Mouse (Mus musculus): ENCODE measurements around the gene Ext2. TPM values are rescaled to one million over a fixed set of nuclear protein-coding genes. Genes with fewer than 3 reads are reported as not detected.

Gene Ext2
- polyA plus RNA-seq, 1 experiment from 2014 or later: 114 TPM

DNA sequence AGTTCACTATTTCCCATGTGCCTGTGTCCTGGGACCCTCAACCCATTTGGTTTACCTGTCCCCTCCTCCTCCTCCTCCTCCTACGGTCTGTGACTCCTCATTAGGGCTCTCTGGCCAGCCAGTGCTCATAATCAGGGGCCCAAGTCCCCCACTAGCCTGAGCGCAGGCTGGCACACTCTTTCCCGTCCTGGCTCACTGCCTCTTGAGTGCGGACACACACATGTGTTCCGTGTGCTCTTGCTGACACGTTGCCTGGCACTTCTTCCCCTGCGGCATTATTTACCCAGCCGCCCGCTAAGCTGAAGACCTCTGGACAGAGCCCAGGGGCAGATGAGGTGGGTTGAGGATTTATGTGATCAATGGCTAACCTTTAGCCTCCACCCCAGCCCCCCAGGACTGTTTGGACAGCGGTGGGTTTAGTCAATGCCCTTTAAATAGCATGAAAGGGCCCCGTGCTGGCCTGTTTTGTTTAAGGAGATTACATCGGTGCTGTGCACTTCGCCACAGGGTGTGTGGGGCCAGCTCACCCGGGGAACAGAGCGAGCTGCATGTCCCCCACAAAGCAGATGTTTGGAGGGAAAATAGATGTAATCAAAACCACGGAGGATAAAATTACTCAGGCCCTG, 160.0 kb downstream of the Ext2 start:
- Histone ChIP-seq H3K4me1 (peaks cover 9% of the 10 kb centered on the region; the same call in 1 of the 2 replicates), H3K27me3 (0 out of 2 replicates have a peak, but pooled peaks cover 7% of the 10 kb centered on the region), H3K4me2 (no peak overlapping the region), H3K9me3 (no peaks in the 10 kb centered on the region), H3K36me3 (no peaks in the 10 kb centered on the region), H3K4me3 (no peak overlapping the region), H3K9ac (no peak overlapping the region), H3K27ac (no peak overlapping the region)
- no peak for ATAC-seq (ENCODE audit: insufficient number of reproducible peaks, low FRiP score, low TSS enrichment, low read depth)
- 22% methylated on average over 16 of the region's 16 CpGs for WGBS

- Histone ChIP-seq H3K36me3 (no peaks in the 10 kb centered on the region), H3K4me2 (no peak overlapping the region), H3K4me1 (peaks cover 9% of the 10 kb centered on the region; the same call in 1 of the 2 replicates), H3K27me3 (0 out of 2 replicates have a peak, but pooled peaks cover 7% of the 10 kb centered on the region), H3K4me3 (no peak overlapping the region), H3K9me3 (no peaks in the 10 kb centered on the region), H3K27ac (no peak overlapping the region), H3K9ac (no peak overlapping the region)
- no peak for ATAC-seq (ENCODE audit: insufficient number of reproducible peaks, low FRiP score, low TSS enrichment, low read depth)
- 84% methylated on average over 6 of the region's 6 CpGs for WGBS
These were observed 161.3 kb downstream of the Ext2 start for GRCm38 (mm10) chr2:93661096-93661495.

DNA sequence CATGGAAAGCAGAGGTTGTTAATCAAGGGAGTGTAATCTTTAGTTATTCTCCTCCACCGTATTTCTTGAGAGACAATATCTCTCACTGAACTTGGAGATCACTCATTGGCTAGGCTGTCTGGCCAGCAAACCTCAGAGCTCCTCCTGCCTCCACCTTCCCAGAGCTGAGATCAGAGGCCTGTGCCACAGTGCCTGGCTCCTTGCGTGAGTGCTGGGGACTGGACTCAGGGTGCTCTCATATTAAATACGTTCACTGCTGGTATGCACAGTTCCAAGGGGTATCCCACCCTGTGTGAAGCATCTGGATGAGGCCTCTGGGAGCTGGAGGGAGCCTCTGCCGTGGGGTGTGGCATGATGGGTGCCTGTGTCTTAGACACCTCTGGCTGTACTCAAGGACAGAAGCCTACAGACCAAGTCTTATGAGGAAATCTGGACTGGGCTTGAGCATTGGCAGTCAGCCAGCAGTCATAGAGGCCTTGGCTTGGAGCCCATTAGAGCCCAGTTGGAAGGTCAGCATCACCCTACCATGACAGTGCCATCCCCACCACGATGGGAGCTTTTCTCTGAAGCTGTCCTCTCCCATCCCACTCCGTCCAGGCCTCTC, 162.6 kb downstream of the Ext2 start:
- H3K27me3 ChIP-seq: 0 out of 2 replicates have a peak, but pooled peaks cover 7% of the 10 kb centered on the region
- 77% methylated on average over 6 of the region's 6 CpGs for WGBS

GRCm38 (mm10) chr2:93659004-93659403, 163.4 kb downstream of the Ext2 start:
- ATAC-seq (ENCODE audit: insufficient number of reproducible peaks, low FRiP score, low TSS enrichment, low read depth): no peak
- H3K4me1 ChIP-seq: peaks cover 9% of the 10 kb centered on the region; the same call in 1 of the 2 replicates
- WGBS: 32% methylated on average over 3 of the region's 3 CpGs

More for the DNA sequence above, 162.6 kb downstream of the Ext2 start:
- Histone ChIP-seq H3K27ac (no peak overlapping the region), H3K9me3 (no peaks in the 10 kb centered on the region), H3K9ac (no peak overlapping the region), H3K4me2 (no peak overlapping the region), H3K4me3 (no peak overlapping the region), H3K4me1 (peaks cover 9% of the 10 kb centered on the region; the same call in 1 of the 2 replicates), H3K36me3 (no peaks in the 10 kb centered on the region)
- no peak for ATAC-seq (ENCODE audit: insufficient number of reproducible peaks, low FRiP score, low TSS enrichment, low read depth)

GRCm38 (mm10) chr2:93654336-93655055, 167.9 kb downstream of the Ext2 start:
- H3K9ac ChIP-seq: no peak overlapping the region
- 0 out of 2 replicates have a peak, but pooled peaks cover 1% of the 10 kb centered on the region for H3K4me1 ChIP-seq
- H3K27me3 ChIP-seq: peaks cover 35% of the 10 kb centered on the region
- no peak overlapping the region for H3K4me2 ChIP-seq
- no peak for ATAC-seq (ENCODE audit: insufficient number of reproducible peaks, low FRiP score, low TSS enrichment, low read depth)
- H3K9me3 ChIP-seq: no peaks in the 10 kb centered on the region
- H3K27ac ChIP-seq: no peak overlapping the region
- no peak overlapping the region for H3K4me3 ChIP-seq
- WGBS: 66% methylated on average over 11 of the region's 11 CpGs
- H3K36me3 ChIP-seq: no peaks in the 10 kb centered on the region

More at GRCm38 (mm10) chr2:93659004-93659403, 163.4 kb downstream of the Ext2 start:
- Histone ChIP-seq H3K9me3 (no peaks in the 10 kb centered on the region), H3K36me3 (no peaks in the 10 kb centered on the region), H3K4me3 (no peak overlapping the region), H3K27me3 (0 out of 2 replicates have a peak, but pooled peaks cover 7% of the 10 kb centered on the region), H3K27ac (no peak overlapping the region), H3K9ac (no peak overlapping the region), H3K4me2 (no peak overlapping the region)

DNA sequence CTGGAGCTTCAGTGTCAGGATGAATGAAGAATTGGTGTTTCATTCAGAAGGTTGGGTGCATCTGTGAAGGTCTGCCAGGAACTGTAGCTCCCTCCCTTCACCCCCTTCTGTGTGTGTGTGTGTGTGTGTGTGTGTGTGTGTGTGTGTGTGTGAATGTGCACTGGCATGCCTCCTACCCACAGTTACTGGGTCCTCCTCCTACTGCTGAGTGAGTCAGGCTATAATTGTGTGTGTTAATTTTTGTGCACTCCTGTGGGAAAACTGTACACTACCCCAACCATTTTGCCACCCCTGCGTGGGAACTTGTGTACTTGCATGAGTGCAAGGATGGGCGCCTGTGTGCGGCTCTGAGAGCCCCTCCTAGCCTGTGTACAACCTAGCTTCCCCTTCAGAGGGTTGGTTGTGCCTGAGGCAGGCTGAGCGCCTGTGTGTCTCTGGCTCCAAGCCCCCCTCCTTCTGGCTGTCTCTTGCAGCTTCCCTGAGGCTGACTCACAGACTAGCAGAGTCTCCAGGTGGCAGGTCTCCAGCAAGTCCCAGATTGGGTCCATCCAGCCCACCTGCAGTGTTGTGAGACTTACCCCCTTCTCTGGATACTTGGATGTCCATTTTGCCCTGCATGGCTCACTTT, 173.0 kb downstream of the Ext2 start:
- Histone ChIP-seq H3K4me3 (no peak overlapping the region), H3K4me2 (no peak overlapping the region), H3K9me3 (no peaks in the 10 kb centered on the region), H3K27me3 (peaks cover 75% of the 10 kb centered on the region), H3K9ac (no peak overlapping the region), H3K4me1 (peaks cover 18% of the 10 kb centered on the region), H3K36me3 (no peaks in the 10 kb centered on the region), H3K27ac (no peak overlapping the region)
- WGBS: 39% methylated on average over 4 of the region's 4 CpGs
- no peak for ATAC-seq (ENCODE audit: insufficient number of reproducible peaks, low FRiP score, low TSS enrichment, low read depth)

DNA sequence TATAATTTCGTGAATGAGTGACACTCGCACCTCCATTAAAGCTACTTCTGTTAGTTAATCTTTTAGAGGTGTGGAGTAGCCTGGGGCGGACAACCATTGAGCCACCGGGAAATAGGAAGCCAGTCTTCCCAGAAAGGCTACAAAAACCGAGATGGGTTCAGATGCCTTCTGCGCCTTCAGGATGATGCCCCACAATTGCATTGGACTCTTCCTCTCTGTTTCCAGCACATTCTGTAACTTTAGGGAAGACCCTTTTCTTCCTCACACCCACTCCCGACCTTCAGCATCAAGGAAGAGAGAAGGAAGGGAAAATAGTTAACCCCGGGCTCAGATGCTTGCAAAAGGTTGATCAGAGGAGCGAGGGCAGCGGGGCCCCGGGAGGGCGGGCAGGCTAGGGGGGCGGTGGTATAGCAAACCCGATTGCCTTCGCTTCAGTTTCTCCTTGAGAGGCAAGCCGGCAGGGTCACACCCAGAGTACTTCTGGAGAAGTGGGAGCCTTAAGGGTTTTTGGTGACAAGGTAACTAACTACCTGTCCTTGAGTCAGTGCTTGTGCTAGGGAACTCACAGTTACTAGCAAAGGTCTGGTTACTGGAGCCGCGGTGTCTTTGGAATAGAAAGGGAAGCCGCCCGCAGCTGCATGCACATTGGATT, 174.3 kb downstream of the Ext2 start:
- WGBS: 11% methylated on average over 20 of the region's 20 CpGs
- Histone ChIP-seq H3K4me1 (peaks cover 22% of the 10 kb centered on the region), H3K9ac (no peak overlapping the region), H3K27me3 (peaks cover 89% of the 10 kb centered on the region), H3K36me3 (no peaks in the 10 kb centered on the region), H3K9me3 (no peaks in the 10 kb centered on the region), H3K4me2 (no peak overlapping the region), H3K4me3 (no peak overlapping the region), H3K27ac (no peak overlapping the region)
- no peak for ATAC-seq (ENCODE audit: insufficient number of reproducible peaks, low FRiP score, low TSS enrichment, low read depth)

DNA sequence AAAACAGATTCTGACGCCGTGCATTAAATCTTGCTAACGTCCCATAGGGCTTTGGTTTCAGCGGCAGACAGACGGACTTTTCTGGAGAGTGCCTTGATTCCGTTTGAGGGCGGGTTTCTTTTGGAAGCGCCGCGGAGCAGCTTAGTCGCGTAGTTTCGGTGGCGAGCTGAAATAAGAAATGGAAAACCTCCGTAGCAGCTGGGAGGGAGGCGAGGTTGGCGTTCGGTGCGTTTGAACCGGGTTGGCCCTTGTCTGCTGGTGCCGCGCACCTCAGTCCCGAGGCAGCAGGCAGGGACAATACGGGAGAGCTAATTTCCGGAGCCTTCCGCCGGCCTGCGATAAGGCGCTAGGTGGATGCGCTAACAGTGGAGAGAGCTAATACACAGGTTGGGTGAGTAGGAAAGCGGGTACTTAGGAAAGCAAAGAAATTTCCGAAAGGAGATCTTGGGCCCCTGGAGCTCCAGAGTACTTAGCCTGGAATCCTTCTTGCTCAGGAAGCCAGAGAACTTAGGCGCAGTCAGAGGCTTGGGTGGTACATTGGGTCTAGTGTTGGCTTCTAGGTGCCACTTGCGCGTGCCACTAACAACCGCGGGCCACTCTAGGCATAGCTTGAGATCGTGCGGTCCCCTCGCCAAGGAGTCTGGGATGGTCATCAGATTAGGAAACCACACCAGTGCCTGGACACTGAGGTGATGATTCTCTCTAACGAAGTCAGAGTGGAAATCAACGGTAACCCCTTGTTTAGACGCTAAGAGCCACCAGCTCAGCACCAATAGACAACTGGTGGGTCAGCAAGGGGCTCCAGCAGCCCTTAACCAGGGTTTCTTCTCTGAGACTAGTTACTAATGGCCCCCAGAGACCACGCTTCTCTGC, 175.1 kb downstream of the Ext2 start:
- H3K4me1 ChIP-seq: peaks cover 30% of the 10 kb centered on the region
- H3K27me3 ChIP-seq: peaks cover 95% of the 10 kb centered on the region

DNA sequence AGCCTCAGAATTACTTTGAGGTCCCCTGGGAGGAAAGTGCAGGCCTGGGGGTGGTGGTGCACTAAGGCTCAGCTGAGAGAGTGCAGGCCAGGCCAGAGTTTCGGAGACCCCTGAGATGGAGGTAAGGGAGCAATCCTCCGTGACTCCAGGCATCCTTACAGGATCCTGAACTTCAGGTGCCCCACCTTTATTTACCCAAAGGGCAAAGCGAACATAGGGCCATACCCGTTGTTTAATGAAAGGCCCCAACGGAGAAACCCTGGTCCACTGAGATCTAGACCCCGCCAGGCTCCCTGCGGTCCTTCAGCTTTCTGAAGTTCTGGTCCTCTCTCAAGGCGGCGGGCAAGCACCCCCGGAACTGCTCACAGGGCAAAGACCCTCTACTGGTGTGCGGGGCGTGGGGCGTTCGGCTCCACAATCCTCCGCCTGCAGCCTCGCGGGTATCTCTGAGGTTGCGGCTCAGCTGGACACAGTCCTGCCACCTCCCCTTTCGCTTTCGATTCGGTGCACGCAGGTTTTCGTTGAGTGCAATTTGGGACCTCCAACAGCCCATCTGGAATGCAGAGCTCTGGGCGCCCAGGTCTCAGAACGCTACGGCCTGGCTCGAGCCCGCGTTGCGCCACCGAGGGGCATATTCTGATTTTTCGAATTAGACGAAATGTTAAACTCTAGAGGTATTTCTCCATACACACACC, 176.6 kb downstream of the Ext2 start:
- H3K4me3 ChIP-seq: peak overlapping the region; percentile 25
- H3K36me3 ChIP-seq: no peaks in the 10 kb centered on the region
- peak overlapping the region; percentile 34; the same call in 1 of the 2 replicates for H3K4me2 ChIP-seq
- H3K27ac ChIP-seq: no peak overlapping the region
- H3K4me1 ChIP-seq: peaks cover 37% of the 10 kb centered on the region
- 23% methylated on average over 33 of the region's 33 CpGs for WGBS
- H3K9me3 ChIP-seq: no peaks in the 10 kb centered on the region
- H3K27me3 ChIP-seq: peaks cover 94% of the 10 kb centered on the region
- H3K9ac ChIP-seq: no peak overlapping the region
- no peak for ATAC-seq (ENCODE audit: insufficient number of reproducible peaks, low FRiP score, low TSS enrichment, low read depth)

More for the DNA sequence above, 175.1 kb downstream of the Ext2 start:
- WGBS: 4% methylated on average over 44 of the region's 44 CpGs
- no peak for ATAC-seq (ENCODE audit: insufficient number of reproducible peaks, low FRiP score, low TSS enrichment, low read depth)
- H3K4me3 ChIP-seq: peak overlapping the region; percentile 22
- no peak overlapping the region for H3K27ac ChIP-seq
- H3K4me2 ChIP-seq: peak overlapping the region; percentile 37
- no peaks in the 10 kb centered on the region for H3K9me3 ChIP-seq
- no peaks in the 10 kb centered on the region for H3K36me3 ChIP-seq
- H3K9ac ChIP-seq: no peak overlapping the region

- WGBS: 50% methylated on average over 10 of the region's 10 CpGs
These were observed 177.2 kb downstream of the Ext2 start for GRCm38 (mm10) chr2:93645197-93645596.

More at GRCm38 (mm10) chr2:93645197-93645596, 177.2 kb downstream of the Ext2 start:
- Histone ChIP-seq H3K36me3 (no peaks in the 10 kb centered on the region), H3K4me1 (peaks cover 42% of the 10 kb centered on the region), H3K27ac (no peak overlapping the region), H3K4me2 (no peak overlapping the region), H3K9me3 (no peaks in the 10 kb centered on the region), H3K27me3 (peaks cover 94% of the 10 kb centered on the region), H3K9ac (no peak overlapping the region), H3K4me3 (peak overlapping the region; percentile 25)
- ATAC-seq (ENCODE audit: insufficient number of reproducible peaks, low FRiP score, low TSS enrichment, low read depth): no peak
